25 mouse cellular contexts compared by ENCODE assay signal in genomic region chr1:118539046-118539445, GRCm38 (mm10).
A peak's percentile ranks its signal among the peaks of the same experiment; 100 is the strongest.
DNase-seq lines count a peak whose midpoint lies in the region; ATAC-seq and TF ChIP-seq lines count a peak whose summit lies in the region.
"Had no signal": no experiment of that assay in that cellular context is flagged by ENCODE, and none has a peak within 500 bp of the region (broad histone marks: within the 10 kb centered on the region; RNA-seq: fewer than 3 reads in every experiment).

No protein-coding gene starts in this region.

- H3K36me3 ChIP-seq in embryonic facial prominence, embryonic 14.5 days (ENCODE audit: control insufficient read depth, insufficient read depth, low read length), result peaks cover 85% of the 10 kb centered on the region
- H3K36me3 ChIP-seq in embryonic facial prominence, embryonic 10.5 days (replicated peaks), result peaks cover 86% of the 10 kb centered on the region
- H3K36me3 ChIP-seq in stomach, embryonic 16.5 days (ENCODE audit: control insufficient read depth, insufficient read depth, low read length), result no peaks in the 10 kb centered on the region
- H3K36me3 ChIP-seq in stomach, postnatal 0 days (ENCODE audit: control insufficient read depth, insufficient read depth, low read length), result peaks cover 7% of the 10 kb centered on the region; the same call in 1 of the 2 replicates
- peaks cover 78% of the 10 kb centered on the region for H3K36me3 ChIP-seq in forebrain, embryonic 12.5 days (replicated peaks)

- H3K4me1 ChIP-seq in embryonic facial prominence, embryonic 14.5 days (ENCODE audit: control insufficient read depth, insufficient read depth, low read length), result no peaks in the 10 kb centered on the region
- H3K4me1 ChIP-seq in embryonic facial prominence, embryonic 10.5 days, result no peaks in the 10 kb centered on the region
- no peaks in the 10 kb centered on the region for H3K4me1 ChIP-seq in stomach, embryonic 16.5 days (ENCODE audit: control insufficient read depth, insufficient read depth, low read length)
- no peaks in the 10 kb centered on the region for H3K4me1 ChIP-seq in stomach, postnatal 0 days (replicated peaks; ENCODE audit: control insufficient read depth, insufficient read depth)
- no peaks in the 10 kb centered on the region for H3K4me1 ChIP-seq in forebrain, embryonic 12.5 days
- H3K4me1 ChIP-seq: embryonic facial prominence, embryonic 13.5 days; forebrain, embryonic 10.5 days; forebrain, embryonic 13.5 days; forebrain, embryonic 15.5 days had no signal

- no peak for TF ChIP-seq CTCF in stomach, postnatal 0 days (IDR thresholded peaks at IDR 0.05; ENCODE audit: low read depth)

- TF ChIP-seq EP300 in stomach, postnatal 0 days (optimal IDR thresholded peaks at IDR 0.05), result no peak

- WGBS in embryonic facial prominence, embryonic 14.5 days, result 81% methylated on average over 6 of the region's 6 CpGs
- WGBS in embryonic facial prominence, embryonic 10.5 days, result 88% methylated on average over 6 of the region's 6 CpGs
- 74% methylated on average over 6 of the region's 6 CpGs for WGBS in stomach, embryonic 16.5 days
- 63% methylated on average over 6 of the region's 6 CpGs for WGBS in stomach, postnatal 0 days
- 92% methylated on average over 6 of the region's 6 CpGs for WGBS in forebrain, embryonic 12.5 days

- H3K27ac ChIP-seq in embryonic facial prominence, embryonic 14.5 days (replicated peaks; ENCODE audit: low read depth, low read length), result no peak overlapping the region
- no peak overlapping the region for H3K27ac ChIP-seq in embryonic facial prominence, embryonic 10.5 days (replicated peaks)
- 0 out of 2 replicates have a peak overlapping the region, but pooled peaks have one; percentile 11 for H3K27ac ChIP-seq in stomach, embryonic 16.5 days (ENCODE audit: low read length)
- H3K27ac ChIP-seq in stomach, postnatal 0 days (replicated peaks), result no peak overlapping the region
- no peak overlapping the region for H3K27ac ChIP-seq in forebrain, embryonic 12.5 days
- H3K27ac ChIP-seq: embryonic facial prominence, embryonic 13.5 days; forebrain, embryonic 10.5 days; forebrain, embryonic 13.5 days; forebrain, embryonic 15.5 days had no signal

- peak; percentile 37; the same call in 1 of the 2 replicates for ATAC-seq in embryonic facial prominence, embryonic 14.5 days (ENCODE audit: low read depth)
- no peak for ATAC-seq in stomach, embryonic 16.5 days (ENCODE audit: insufficient read depth, low FRiP score)
- ATAC-seq in stomach, postnatal 0 days (ENCODE audit: low FRiP score, low TSS enrichment), result no peak
- no peak for ATAC-seq in forebrain, embryonic 12.5 days (ENCODE audit: low FRiP score)
- ATAC-seq: CD4-positive, CD25-positive, alpha-beta regulatory T cell, adult 4 months; forebrain, embryonic 13.5 days; forebrain, embryonic 15.5 days; forebrain, postnatal 0 days had no signal

- no peak overlapping the region for H3K9ac ChIP-seq in embryonic facial prominence, embryonic 14.5 days (ENCODE audit: low read depth, low read length)
- no peak overlapping the region for H3K9ac ChIP-seq in stomach, embryonic 16.5 days (ENCODE audit: low read length)
- no peak overlapping the region for H3K9ac ChIP-seq in stomach, postnatal 0 days (ENCODE audit: low read length)
- H3K9ac ChIP-seq in forebrain, embryonic 12.5 days, result no peak overlapping the region
- H3K9ac ChIP-seq: embryonic facial prominence, embryonic 13.5 days; forebrain, embryonic 13.5 days; forebrain, embryonic 15.5 days; forebrain, postnatal 0 days had no signal

- H3K9me3 ChIP-seq in embryonic facial prominence, embryonic 14.5 days (ENCODE audit: control insufficient read depth, low read length), result no peaks in the 10 kb centered on the region
- no peaks in the 10 kb centered on the region for H3K9me3 ChIP-seq in embryonic facial prominence, embryonic 10.5 days
- H3K9me3 ChIP-seq in stomach, embryonic 16.5 days (replicated peaks; ENCODE audit: control insufficient read depth, low read length), result no peaks in the 10 kb centered on the region
- H3K9me3 ChIP-seq in stomach, postnatal 0 days (ENCODE audit: control insufficient read depth, low read length), result no peaks in the 10 kb centered on the region
- no peaks in the 10 kb centered on the region for H3K9me3 ChIP-seq in forebrain, embryonic 12.5 days
- H3K9me3 ChIP-seq: embryonic facial prominence, embryonic 13.5 days; forebrain, embryonic 10.5 days; forebrain, embryonic 13.5 days; forebrain, embryonic 15.5 days had no signal

- no peaks in the 10 kb centered on the region for H3K27me3 ChIP-seq in embryonic facial prominence, embryonic 14.5 days (replicated peaks; ENCODE audit: control insufficient read depth, insufficient read depth, low read length)
- no peaks in the 10 kb centered on the region for H3K27me3 ChIP-seq in embryonic facial prominence, embryonic 10.5 days (replicated peaks; ENCODE audit: low read depth, poor library complexity, severe bottlenecking)
- no peaks in the 10 kb centered on the region for H3K27me3 ChIP-seq in stomach, embryonic 16.5 days (ENCODE audit: control insufficient read depth, insufficient read depth, low read length)
- H3K27me3 ChIP-seq in stomach, postnatal 0 days (ENCODE audit: control insufficient read depth, insufficient read depth, low read length), result no peaks in the 10 kb centered on the region
- H3K27me3 ChIP-seq in forebrain, embryonic 12.5 days, result no peaks in the 10 kb centered on the region
- H3K27me3 ChIP-seq: CH12.LX; embryonic facial prominence, embryonic 13.5 days; forebrain, embryonic 13.5 days; forebrain, embryonic 15.5 days had no signal

- peak; percentile 9 for DNase-seq in embryonic facial prominence, embryonic 14.5 days (ENCODE audit: low spot score)
- no peak for DNase-seq in embryonic facial prominence, embryonic 10.5 days (ENCODE audit: low spot score)
- no peak for DNase-seq in stomach, postnatal 0 days (ENCODE audit: low spot score)
- DNase-seq in ZHBTc4 (ENCODE audit: low read depth, low spot score), result peak; percentile 53
- peak; percentile 31 for DNase-seq in gonadal fat pad, adult 2 months (ENCODE audit: low read depth)
- no peak for DNase-seq in lung, postnatal 4 days
- DNase-seq: adrenal gland, adult 8-10 months; adrenal gland, postnatal 14 days; adrenal gland, postnatal 36 days; B cell, adult 2 months; cerebellum, adult 11-12 months; cerebellum, adult 2 months; cerebellum, adult 9-10 months; cerebellum, postnatal 10 days; cerebellum, postnatal 25 days; forebrain, postnatal 0 days had no signal

- H3K4me2 ChIP-seq in embryonic facial prominence, embryonic 14.5 days (ENCODE audit: low read depth, low read length), result no peak overlapping the region
- H3K4me2 ChIP-seq in stomach, embryonic 16.5 days (ENCODE audit: low read depth, low read length), result no peak overlapping the region
- no peak overlapping the region for H3K4me2 ChIP-seq in stomach, postnatal 0 days (replicated peaks; ENCODE audit: low read depth)
- H3K4me2 ChIP-seq in forebrain, embryonic 12.5 days, result no peak overlapping the region
- H3K4me2 ChIP-seq: embryonic facial prominence, embryonic 13.5 days; forebrain, embryonic 13.5 days; forebrain, embryonic 15.5 days had no signal

- no peak overlapping the region for H3K4me3 ChIP-seq in embryonic facial prominence, embryonic 14.5 days (ENCODE audit: low read depth, low read length)
- H3K4me3 ChIP-seq in embryonic facial prominence, embryonic 10.5 days, result no peak overlapping the region
- H3K4me3 ChIP-seq in stomach, embryonic 16.5 days (replicated peaks; ENCODE audit: low read length), result no peak overlapping the region
- no peak overlapping the region for H3K4me3 ChIP-seq in stomach, postnatal 0 days (ENCODE audit: low read depth, low read length)
- no peak overlapping the region for H3K4me3 ChIP-seq in forebrain, embryonic 12.5 days (replicated peaks)
- H3K4me3 ChIP-seq: embryonic facial prominence, embryonic 13.5 days; erythroblast, embryonic 14.5 days; forebrain, embryonic 10.5 days; forebrain, embryonic 13.5 days; forebrain, embryonic 15.5 days had no signal

Comparison
In these comparisons a context has a peak if more than half of its experiments do, and no peak if none do; other contexts are left out.
1. DNase-seq: peak in embryonic facial prominence, embryonic 14.5 days (single experiment), ZHBTc4 (single experiment) and gonadal fat pad, adult 2 months (single experiment); none in embryonic facial prominence, embryonic 10.5 days (single experiment), stomach, postnatal 0 days (single experiment) and lung, postnatal 4 days (0 of 2).